10 mouse cellular contexts compared by ENCODE assay signal in the genomic region with DNA sequence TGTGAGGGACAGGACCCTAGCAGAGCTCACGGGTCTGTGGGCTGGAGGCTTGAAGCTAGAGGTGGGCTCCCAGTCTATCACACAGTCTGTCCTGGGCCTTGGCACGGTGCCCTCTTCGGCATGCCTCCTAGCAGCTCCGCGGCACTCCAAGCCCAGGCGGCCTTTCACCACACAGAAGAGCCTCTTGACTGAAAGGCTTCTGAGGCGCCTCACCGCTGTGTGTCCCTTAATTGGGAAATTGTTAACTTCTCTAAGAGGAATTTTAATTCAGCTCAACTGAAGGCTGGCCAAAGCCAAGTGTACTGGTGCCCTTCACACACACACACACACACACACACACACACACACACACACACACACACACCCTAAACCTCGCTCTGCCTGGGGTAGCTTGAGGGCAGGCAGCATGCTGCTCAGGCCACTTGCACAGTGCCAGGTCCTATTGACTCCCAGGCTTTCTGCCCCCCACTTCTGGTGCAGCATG. TPM values are rescaled to one million over a fixed set of nuclear protein-coding genes. Genes with fewer than 3 reads are reported as not detected.
DNase-seq lines count a peak whose midpoint lies in the region; ATAC-seq and TF ChIP-seq lines count a peak whose summit lies in the region.
"Had no signal": no experiment of that assay in that cellular context is flagged by ENCODE, and none has a peak within 500 bp of the region (broad histone marks: within the 10 kb centered on the region; RNA-seq: fewer than 3 reads in every experiment).

No protein-coding gene starts in this region.

- no peak overlapping the region for H3K27ac ChIP-seq in heart, embryonic 14.5 days (replicated peaks in 1 of 2; ENCODE audit: control insufficient read depth in 1 of 2, insufficient read depth in 1 of 2, low read depth in 2 of 2, low read length in 2 of 2)
- no peak overlapping the region for H3K27ac ChIP-seq in forebrain, embryonic 16.5 days (ENCODE audit: low read length)
- H3K27ac ChIP-seq in lung, embryonic 15.5 days: peak overlapping the region; percentile 92
- H3K27ac ChIP-seq in liver, postnatal 0 days (ENCODE audit: low read depth): no peak overlapping the region
- H3K27ac ChIP-seq: macrophage had no signal

- H3K4me1 ChIP-seq in heart, embryonic 14.5 days (ENCODE audit: control insufficient read depth in 2 of 2, insufficient read depth in 2 of 2, low read length in 2 of 2): peaks cover 5 to 7% of the 10 kb centered on the region in 2 experiments
- H3K4me1 ChIP-seq in forebrain, embryonic 16.5 days (replicated peaks; ENCODE audit: control insufficient read depth, insufficient read depth, low read length): peaks cover 15% of the 10 kb centered on the region
- H3K4me1 ChIP-seq in lung, embryonic 15.5 days: peaks cover 16% of the 10 kb centered on the region
- H3K4me1 ChIP-seq in liver, postnatal 0 days (ENCODE audit: insufficient read depth): no peaks in the 10 kb centered on the region

- peaks cover 34% of the 10 kb centered on the region for H3K27me3 ChIP-seq in heart, embryonic 14.5 days (ENCODE audit: control insufficient read depth, insufficient read depth, low read length)
- peaks cover 16% of the 10 kb centered on the region for H3K27me3 ChIP-seq in forebrain, embryonic 16.5 days (replicated peaks; ENCODE audit: control insufficient read depth, insufficient read depth, low read length)
- no peaks in the 10 kb centered on the region for H3K27me3 ChIP-seq in lung, embryonic 15.5 days
- H3K27me3 ChIP-seq in liver, postnatal 0 days (ENCODE audit: insufficient read depth, low read length): 0 out of 2 replicates have a peak, but pooled peaks cover 1% of the 10 kb centered on the region

- no peaks in the 10 kb centered on the region for H3K9me3 ChIP-seq in heart, embryonic 14.5 days (ENCODE audit: control insufficient read depth, low read length)
- no peaks in the 10 kb centered on the region for H3K9me3 ChIP-seq in forebrain, embryonic 16.5 days (ENCODE audit: control insufficient read depth, low read length)
- no peaks in the 10 kb centered on the region for H3K9me3 ChIP-seq in lung, embryonic 15.5 days
- no peaks in the 10 kb centered on the region for H3K9me3 ChIP-seq in liver, postnatal 0 days (ENCODE audit: low read length)

- TF ChIP-seq CTCF in liver, postnatal 0 days (IDR thresholded peaks at IDR 0.05; ENCODE audit: low read depth): no peak

- ATAC-seq in heart, embryonic 14.5 days (ENCODE audit: insufficient number of reproducible peaks, insufficient read depth, low FRiP score, low read depth): peak; percentile 58; the same call in 1 of the 2 replicates
- peak; percentile 77 for ATAC-seq in forebrain, embryonic 16.5 days
- ATAC-seq in lung, embryonic 15.5 days (ENCODE audit: borderline replicate concordance, extremely low read depth, low FRiP score, low TSS enrichment): peak; percentile 73
- no peak for ATAC-seq in granulocyte monocyte progenitor cell, adult 5-6 weeks (replicated peaks; ENCODE audit: poor library complexity, severe bottlenecking)
- ATAC-seq in liver, postnatal 0 days: no peak
- ATAC-seq in megakaryocyte progenitor cell, adult 5-6 weeks (replicated peaks; ENCODE audit: poor library complexity): no peak

- 20% methylated on average over 9 of the region's 9 CpGs for WGBS in heart, embryonic 14.5 days
- 16% methylated on average over 9 of the region's 9 CpGs for WGBS in forebrain, embryonic 16.5 days
- WGBS in lung, embryonic 15.5 days: 45% methylated on average over 9 of the region's 9 CpGs
- WGBS in liver, postnatal 0 days (ENCODE audit: insufficient replicate concordance): 83% methylated on average over 9 of the region's 9 CpGs

- H3K36me3 ChIP-seq in heart, embryonic 14.5 days (ENCODE audit: control insufficient read depth, insufficient read depth, low read length): no peaks in the 10 kb centered on the region
- no peaks in the 10 kb centered on the region for H3K36me3 ChIP-seq in forebrain, embryonic 16.5 days (ENCODE audit: control insufficient read depth, insufficient read depth)
- no peaks in the 10 kb centered on the region for H3K36me3 ChIP-seq in lung, embryonic 15.5 days
- no peaks in the 10 kb centered on the region for H3K36me3 ChIP-seq in liver, postnatal 0 days (replicated peaks; ENCODE audit: insufficient read depth, low read length)

- no peak overlapping the region for H3K9ac ChIP-seq in heart, embryonic 14.5 days (ENCODE audit: low read length)
- no peak overlapping the region for H3K9ac ChIP-seq in forebrain, embryonic 16.5 days (replicated peaks; ENCODE audit: low read depth, low read length)
- no peak overlapping the region for H3K9ac ChIP-seq in lung, embryonic 15.5 days
- H3K9ac ChIP-seq in liver, postnatal 0 days (replicated peaks): no peak overlapping the region

- H3K4me3 ChIP-seq in heart, embryonic 14.5 days (ENCODE audit: control insufficient read depth in 1 of 2, insufficient read depth in 1 of 2, low read depth in 1 of 2, low read length in 2 of 2): no peak overlapping the region
- no peak overlapping the region for H3K4me3 ChIP-seq in forebrain, embryonic 16.5 days (replicated peaks; ENCODE audit: low read length)
- H3K4me3 ChIP-seq in lung, embryonic 15.5 days: no peak overlapping the region
- no peak overlapping the region for H3K4me3 ChIP-seq in liver, postnatal 0 days (ENCODE audit: low read depth, low read length)

- no peak for DNase-seq in heart, adult 9 months (ENCODE audit: low spot score in 2 of 2)
- peak; percentile 80 to 87 for DNase-seq in cerebellum, postnatal 10 days
- DNase-seq in liver, postnatal 0 days: no peak

- TF ChIP-seq EP300 in liver, postnatal 0 days (IDR thresholded peaks at IDR 0.05; ENCODE audit: low read depth): no peak

- no peak overlapping the region for H3K4me2 ChIP-seq in heart, embryonic 14.5 days (ENCODE audit: low read length)
- no peak overlapping the region for H3K4me2 ChIP-seq in forebrain, embryonic 16.5 days (ENCODE audit: low read length)
- peak overlapping the region; percentile 14 for H3K4me2 ChIP-seq in lung, embryonic 15.5 days
- H3K4me2 ChIP-seq in liver, postnatal 0 days (ENCODE audit: low read depth, low read length): no peak overlapping the region

RNA-seq across cellular contexts. Expression of a gene that starts 28.6 kb away (rescaled TPM):
- polyA plus RNA-seq in heart, embryonic 14.5 days (2014; fragmentation: Nextera tagmentation; extraction: Ambion mirVana): 1.5 and 1.9 TPM in 2 replicates
- 39.0 and 45.0 TPM in 2 replicates for polyA plus RNA-seq in forebrain, embryonic 16.5 days (2015; fragmentation: Nextera tagmentation; extraction: Ambion mirVana)
- polyA plus RNA-seq in lung, embryonic 15.5 days (2015; fragmentation: Nextera tagmentation; extraction: Ambion mirVana): 4.1 and 4.3 TPM in 2 replicates
- not detected in 2 replicates for total RNA-seq in granulocyte monocyte progenitor cell, adult 5-6 weeks (2014; fragmentation: Nextera tagmentation)
- total RNA-seq in granulocyte monocyte progenitor cell, adult 5-6 weeks (2017): not detected in 2 replicates
- 0.17 and 0.29 TPM in 2 replicates for polyA plus RNA-seq in liver, postnatal 0 days (2015; fragmentation: Nextera tagmentation; extraction: Ambion mirVana)
- not detected in 2 replicates for total RNA-seq in megakaryocyte progenitor cell, adult 5-6 weeks (2015)
- not detected in 2 replicates for total RNA-seq in megakaryocyte progenitor cell, adult 5-6 weeks (2017)
- total RNA-seq: MEL had no signal
- polyA plus RNA-seq: macrophage had no signal

Comparison
In these comparisons a context has a peak if more than half of its experiments do, and no peak if none do; other contexts are left out.
1. ATAC-seq: peak in heart, embryonic 14.5 days (single experiment), forebrain, embryonic 16.5 days (single experiment) and lung, embryonic 15.5 days (single experiment); none in granulocyte monocyte progenitor cell, adult 5-6 weeks (single experiment), liver, postnatal 0 days (single experiment) and megakaryocyte progenitor cell, adult 5-6 weeks (single experiment).
2. DNase-seq: peak in cerebellum, postnatal 10 days (2 of 2); none in heart, adult 9 months (0 of 2) and liver, postnatal 0 days (single experiment).